Mouse (Mus musculus) MEL (cell line): ENCODE measurements around the gene Cab39l. TPM values are rescaled to one million over a fixed set of nuclear protein-coding genes. Genes with fewer than 3 reads are reported as not detected.

Experiments used
- DNase-seq: peaks from one replicate; pipeline ENCODE4 v3.0.0; 2011; ENCODE audit warnings: low read depth, low spot score
- H3K27ac ChIP-seq: 2 replicates; pipeline ENCODE4 v1.5.1; 2012; ENCODE audit warnings: low read depth, mild to moderate bottlenecking, control low read depth, low read length, moderate library complexity; ENCODE audit not compliant: control insufficient read depth
- H3K27me3 ChIP-seq, 2 experiments: fragments of 150-350 bp in 1 of 2; sonication (generic) in 1 of 2; 2 replicates each; pipeline ENCODE4 v1.6.1; 2012; ENCODE audit warnings: low read length in 2 of 2, mild to moderate bottlenecking in 2 of 2, improper control_type of control experiment in 1 of 2, moderate library complexity in 1 of 2; ENCODE audit not compliant: insufficient read depth in 2 of 2, control insufficient read depth in 1 of 2
- H3K36me3 ChIP-seq, 2 experiments: 2 replicates each; pipeline ENCODE4 v1.6.1; 2012 to 2014; ENCODE audit warnings: low read length in 2 of 2, improper control_type of control experiment in 1 of 2, inconsistent platforms in 1 of 2, mild to moderate bottlenecking in 1 of 2; ENCODE audit not compliant: insufficient read depth in 2 of 2, control insufficient read depth in 1 of 2
- H3K4me1 ChIP-seq, 2 experiments: fragments of 150-350 bp in 1 of 2; sonication (generic) in 1 of 2; 2 replicates each; pipeline ENCODE4 v1.6.1; 2012; ENCODE audit warnings: low read length in 2 of 2, improper control_type of control experiment in 1 of 2, mild to moderate bottlenecking in 1 of 2; ENCODE audit not compliant: insufficient read depth in 2 of 2, control insufficient read depth in 1 of 2
- H3K4me3 ChIP-seq, 2 experiments: fragments of 150-350 bp in 1 of 2; sonication (generic) in 1 of 2; 2 replicates each; pipeline ENCODE4 v1.5.1; 2012; ENCODE audit warnings: low read depth in 2 of 2, low read length in 2 of 2, mild to moderate bottlenecking in 2 of 2, moderate library complexity in 2 of 2, control low read depth in 1 of 2, improper control_type of control experiment in 1 of 2; ENCODE audit not compliant: control insufficient read depth in 1 of 2, insufficient read depth in 1 of 2
- H3K79me2 ChIP-seq: 2 replicates; pipeline ENCODE4 v1.6.1; 2012; ENCODE audit warnings: mild to moderate bottlenecking, low read length, moderate library complexity; ENCODE audit not compliant: control insufficient read depth, poor library complexity, insufficient read depth
- H3K9ac ChIP-seq: 2 replicates; pipeline ENCODE4 v1.6.1; 2012; ENCODE audit warnings: low read depth, mild to moderate bottlenecking, control low read depth, low read length, moderate library complexity; ENCODE audit not compliant: control insufficient read depth, poor library complexity, severe bottlenecking
- H3K9me3 ChIP-seq: fragments of 150-350 bp; sonication (generic); replicated peaks from 2 replicates; pipeline ENCODE4 v1.6.1; 2012; ENCODE audit warnings: mild to moderate bottlenecking, low read length, improper control_type of control experiment, moderate library complexity; ENCODE audit not compliant: insufficient read depth
- CHD1 ChIP-seq: IDR thresholded peaks from 2 replicates; pipeline ENCODE4 v1.6.1; 2012; ENCODE audit warnings: low read depth, mild to moderate bottlenecking, inconsistent platforms, low read length, improper control_type of control experiment
- E2F4 ChIP-seq: IDR thresholded peaks from 2 replicates; pipeline ENCODE4 v1.6.1; 2011; ENCODE audit warnings: low read depth, low read length, improper control_type of control experiment, borderline replicate concordance
- ELF1 ChIP-seq: IDR thresholded peaks from 2 replicates; pipeline ENCODE4 v1.6.1; 2014; ENCODE audit warnings: low read depth, mild to moderate bottlenecking, inconsistent platforms, low read length, improper control_type of control experiment, moderate library complexity
- EP300 ChIP-seq, 2 experiments: IDR thresholded peaks; 2 replicates each; pipeline ENCODE4 v1.6.1; 2011; ENCODE audit warnings: improper control_type of control experiment in 2 of 2, low read length in 2 of 2, low read depth in 1 of 2, mild to moderate bottlenecking in 1 of 2
- ETS1 ChIP-seq: IDR thresholded peaks from 2 replicates; pipeline ENCODE4 v1.6.1; 2012; ENCODE audit warnings: low read depth, mild to moderate bottlenecking, inconsistent platforms, low read length, improper control_type of control experiment, moderate library complexity
- HCFC1 ChIP-seq: IDR thresholded peaks from 2 replicates; pipeline ENCODE4 v1.6.1; 2012; ENCODE audit warnings: low read depth, mild to moderate bottlenecking, inconsistent platforms, low read length, improper control_type of control experiment, moderate library complexity
- JUND ChIP-seq: IDR thresholded peaks from 2 replicates; pipeline ENCODE4 v1.6.1; 2011; ENCODE audit warnings: low read depth, mild to moderate bottlenecking, improper control_type of control experiment, low read length
- KAT2A ChIP-seq: conservative IDR thresholded peaks from 2 replicates; pipeline ENCODE4 v1.6.1; 2012; ENCODE audit warnings: low read depth, low read length, improper control_type of control experiment, inconsistent platforms
- MAX ChIP-seq: IDR thresholded peaks from 2 replicates; pipeline ENCODE4 v1.6.1; 2011; ENCODE audit warnings: low read length, improper control_type of control experiment
- MEF2A ChIP-seq: IDR thresholded peaks from 2 replicates; pipeline ENCODE4 v1.6.1; 2014; ENCODE audit warnings: low read depth, mild to moderate bottlenecking, inconsistent platforms, low read length, improper control_type of control experiment; ENCODE audit not compliant: poor library complexity, insufficient replicate concordance, severe bottlenecking; ENCODE audit errors: extremely low read depth
- MXI1 ChIP-seq: IDR thresholded peaks from 2 replicates; pipeline ENCODE4 v1.6.1; 2011; ENCODE audit warnings: mild to moderate bottlenecking, low read depth, low read length, improper control_type of control experiment
- POLR2AphosphoS2 ChIP-seq: IDR thresholded peaks from 2 replicates; pipeline ENCODE4 v1.6.1; 2011; ENCODE audit warnings: low read length, improper control_type of control experiment
- POLR2AphosphoS5 ChIP-seq: IDR thresholded peaks from 2 replicates; pipeline ENCODE4 v1.6.1; 2012; ENCODE audit warnings: low read depth, borderline replicate concordance, mild to moderate bottlenecking, inconsistent platforms, low read length, moderate library complexity, mixed read lengths
- RAD21 ChIP-seq: IDR thresholded peaks from 2 replicates; pipeline ENCODE4 v1.6.1; 2011; ENCODE audit warnings: mild to moderate bottlenecking, low read depth, low read length, improper control_type of control experiment
- RCOR1 ChIP-seq: IDR thresholded peaks from 2 replicates; pipeline ENCODE4 v1.6.1; 2012; ENCODE audit warnings: low read depth, mild to moderate bottlenecking, inconsistent platforms, low read length, improper control_type of control experiment
- SIN3A ChIP-seq: IDR thresholded peaks from 2 replicates; pipeline ENCODE4 v1.6.1; 2012; ENCODE audit warnings: low read length, improper control_type of control experiment, inconsistent platforms
- SMC3 ChIP-seq: IDR thresholded peaks from 2 replicates; pipeline ENCODE4 v1.6.1; 2011; ENCODE audit warnings: low read depth, low read length, improper control_type of control experiment
- UBTF ChIP-seq: IDR thresholded peaks from 2 replicates; pipeline ENCODE4 v1.6.1; 2012; ENCODE audit warnings: low read depth, mild to moderate bottlenecking, inconsistent platforms, low read length, improper control_type of control experiment, moderate library complexity, borderline replicate concordance; ENCODE audit not compliant: insufficient read depth
- USF1 ChIP-seq: IDR thresholded peaks from 2 replicates; pipeline ENCODE4 v1.6.1; 2014; ENCODE audit warnings: low read depth, mild to moderate bottlenecking, inconsistent platforms, low read length, improper control_type of control experiment, moderate library complexity
- ZKSCAN1 ChIP-seq: IDR thresholded peaks from 2 replicates; pipeline ENCODE4 v1.6.1; 2012; ENCODE audit warnings: low read depth, mild to moderate bottlenecking, inconsistent platforms, low read length, improper control_type of control experiment, moderate library complexity
- ZMIZ1 ChIP-seq: IDR thresholded peaks from 2 replicates; pipeline ENCODE4 v1.6.1; 2012; ENCODE audit warnings: low read depth, mild to moderate bottlenecking, inconsistent platforms, low read length, improper control_type of control experiment, moderate library complexity
- polyA plus RNA-seq, 2 experiments: library from polyadenylated mRNA; stranded (reverse) in 1 of 2; unstranded in 1 of 2; fragments of >175 nt in 1 of 2; fragments of >200 nt in 1 of 2; gene quantifications; 2 replicates each; pipeline versions ENCODE4 v1.2.1 to v1.2.4; 2012; ENCODE audit warnings: low replicate concordance in 2 of 2, low read depth in 1 of 2; ENCODE audit not compliant: insufficient read length in 2 of 2, insufficient read depth in 1 of 2, missing spikeins in 1 of 2
- total RNA-seq: library from RNA; depleted of rRNA; stranded (reverse); fragments of 300-350 nt; gene quantifications from 2 replicates; pipeline ENCODE4 v1.2.3, GENCODE M21; 2012

Gene Cab39l
- total and polyA plus RNA-seq, 3 experiments, result 24.2 to 34.0 TPM; not detected in 1

DNA sequence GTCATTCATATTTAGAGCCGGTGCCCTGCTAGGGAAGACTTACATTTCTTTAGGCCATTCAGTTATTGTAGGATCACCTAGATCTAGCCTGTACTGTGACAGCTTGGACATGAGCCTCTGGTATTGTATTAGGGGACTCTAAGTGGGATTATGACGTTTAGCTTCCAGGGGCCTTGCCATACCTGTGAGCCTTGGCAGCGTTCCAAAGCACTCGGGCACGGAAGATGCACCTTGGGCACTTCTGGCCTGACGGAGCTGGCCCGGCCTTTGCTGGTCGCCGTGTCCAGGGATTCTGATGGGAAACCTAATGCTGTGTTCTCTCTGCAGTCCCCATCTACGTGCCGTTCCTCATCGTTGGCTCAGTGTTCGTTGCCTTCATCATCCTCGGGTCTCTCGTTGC lies 188.5 kb downstream of the Cab39l start:
- no peaks in the 10 kb centered on the region for H3K9me3 ChIP-seq
- H3K9ac ChIP-seq, result no peak overlapping the region
- H3K4me1 ChIP-seq, result no peaks in the 10 kb centered on the region
- no peaks in the 10 kb centered on the region for H3K27me3 ChIP-seq
- TF ChIP-seq ZKSCAN1, result no peak
- no peak for TF ChIP-seq MEF2A
- no peak for TF ChIP-seq UBTF
- TF ChIP-seq RCOR1, result no peak
- no peak for TF ChIP-seq MXI1
- no peak for TF ChIP-seq ELF1
- no peak for TF ChIP-seq E2F4
- no peak for TF ChIP-seq EP300 (IDR thresholded peaks at IDR 0.05; ENCODE audit: low read depth in 1 of 2, low read length in 2 of 2)
- TF ChIP-seq HCFC1, result no peak
- no peak for TF ChIP-seq POLR2AphosphoS5
- TF ChIP-seq, all 39 proteins: peak for 0
- Histone ChIP-seq H3K4me3 (no peak overlapping the region), H3K79me2 (no peaks in the 10 kb centered on the region), H3K36me3 (no peaks in the 10 kb centered on the region), H3K27ac (no peak overlapping the region)
- no peak for DNase-seq

DNA sequence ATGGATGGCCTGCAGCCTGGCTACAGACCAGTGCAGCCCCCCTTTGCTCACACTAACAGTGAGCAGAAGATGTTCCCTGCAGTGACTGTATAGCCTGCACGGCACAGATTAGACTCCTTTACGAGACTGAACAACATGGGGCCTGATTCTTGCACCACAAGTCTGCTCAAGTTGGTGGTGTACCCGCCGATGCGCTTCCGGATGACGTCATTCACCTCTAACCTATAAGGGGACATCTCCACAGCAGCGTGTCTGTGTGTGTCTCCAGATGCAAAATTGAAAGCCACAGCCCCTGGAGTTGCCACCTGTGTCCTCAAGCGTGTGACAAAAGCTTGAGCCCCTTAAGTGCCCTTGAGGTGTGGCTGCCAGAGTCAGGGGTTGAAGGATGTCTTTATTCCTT lies 189.3 kb downstream of the Cab39l start:
- H3K27me3 ChIP-seq, result no peaks in the 10 kb centered on the region
- H3K4me1 ChIP-seq, result no peaks in the 10 kb centered on the region
- no peak overlapping the region for H3K4me3 ChIP-seq
- H3K9ac ChIP-seq, result no peak overlapping the region
- TF ChIP-seq KAT2A, result no peak
- no peak for TF ChIP-seq POLR2AphosphoS5
- no peak for TF ChIP-seq POLR2AphosphoS2
- TF ChIP-seq CHD1, result no peak
- no peak for TF ChIP-seq JUND
- TF ChIP-seq SMC3, result no peak
- TF ChIP-seq MAX, result no peak
- TF ChIP-seq ZMIZ1, result no peak
- no peak for TF ChIP-seq HCFC1
- no peak for TF ChIP-seq MEF2A
- no peak for TF ChIP-seq USF1
- no peak for TF ChIP-seq ETS1
- no peak for TF ChIP-seq SIN3A
- no peak for TF ChIP-seq RCOR1
- TF ChIP-seq RAD21, result no peak
- no peaks in the 10 kb centered on the region for H3K9me3 ChIP-seq
- DNase-seq, result no peak
- no peaks in the 10 kb centered on the region for H3K36me3 ChIP-seq
- no peak overlapping the region for H3K27ac ChIP-seq
- no peaks in the 10 kb centered on the region for H3K79me2 ChIP-seq
